Mouse (Mus musculus): ENCODE results near the gene Olfr1289. TPM values are rescaled to one million over a fixed set of nuclear protein-coding genes. Genes with fewer than 3 reads are reported as not detected.

Olfr1289 gene
- polyA plus RNA-seq (2015; fragmentation: Nextera tagmentation; extraction: Ambion mirVana), result not detected in 2 replicates

GRCm38 (mm10) chr2:111480519-111480918 lies at the start of gene Olfr1289:
Gene Olfr1289 (plus strand): TSS chr2:111480819.
- WGBS, result 69% methylated on average over 1 of the region's 1 CpGs
- H3K9ac ChIP-seq, result no peak within 1 kb of the TSS
- H3K9me3 ChIP-seq, result no peaks in the 10 kb centered on the region

GRCm38 (mm10) chr2:111448842-111449241 lies 31.8 kb upstream of the Olfr1289 start, which contains the start of gene Olfr1287:
Gene Olfr1287 (plus strand): TSS chr2:111449142.
- Histone ChIP-seq H3K27me3 (replicated peaks) (no peaks in the 10 kb centered on the region), H3K4me2 (no peak within 1 kb of the TSS), H3K9ac (no peak within 1 kb of the TSS), H3K4me3 (no peak within 1 kb of the TSS), H3K27ac (no peak within 1 kb of the TSS), H3K9me3 (no peaks in the 10 kb centered on the region), H3K36me3 (replicated peaks) (no peaks in the 10 kb centered on the region), H3K4me1 (no peaks in the 10 kb centered on the region)
- no peak for ATAC-seq (replicated peaks)
- 78% methylated on average over 1 of the region's 1 CpGs for WGBS

More at GRCm38 (mm10) chr2:111480519-111480918, at the start of gene Olfr1289:
- no peaks in the 10 kb centered on the region for H3K4me1 ChIP-seq
- H3K27ac ChIP-seq, result no peak within 1 kb of the TSS
- no peaks in the 10 kb centered on the region for H3K27me3 ChIP-seq (replicated peaks)
- no peaks in the 10 kb centered on the region for H3K36me3 ChIP-seq (replicated peaks)
- H3K4me3 ChIP-seq, result no peak within 1 kb of the TSS
- ATAC-seq (replicated peaks), result no peak
- H3K4me2 ChIP-seq, result no peak within 1 kb of the TSS

GRCm38 (mm10) chr2:111473801-111474200 lies 6.8 kb upstream of the Olfr1289 start, which contains the start of gene Olfr1288:
Gene Olfr1288 (plus strand): TSS chr2:111474101.
- H3K4me2 ChIP-seq, result no peak within 1 kb of the TSS
- no peak within 1 kb of the TSS for H3K27ac ChIP-seq
- H3K9ac ChIP-seq, result no peak within 1 kb of the TSS
- no peak for ATAC-seq (replicated peaks)
- H3K36me3 ChIP-seq (replicated peaks), result no peaks in the 10 kb centered on the region
- H3K9me3 ChIP-seq, result no peaks in the 10 kb centered on the region
- 96% methylated on average over 1 of the region's 1 CpGs for WGBS
- H3K27me3 ChIP-seq (replicated peaks), result no peaks in the 10 kb centered on the region
- no peaks in the 10 kb centered on the region for H3K4me1 ChIP-seq
- H3K4me3 ChIP-seq, result no peak within 1 kb of the TSS

GRCm38 (mm10) chr2:111493729-111494128 lies 13.1 kb downstream of the Olfr1289 start, which contains the start of gene Olfr1290:
Gene Olfr1290 (minus strand): TSS chr2:111493829.
- no peaks in the 10 kb centered on the region for H3K9me3 ChIP-seq
- H3K4me2 ChIP-seq, result no peak within 1 kb of the TSS
- H3K9ac ChIP-seq, result no peak within 1 kb of the TSS
- ATAC-seq (replicated peaks), result no peak
- 76% methylated on average over 5 of the region's 5 CpGs for WGBS
- H3K27ac ChIP-seq, result no peak within 1 kb of the TSS
- H3K4me3 ChIP-seq, result no peak within 1 kb of the TSS
- H3K36me3 ChIP-seq (replicated peaks), result no peaks in the 10 kb centered on the region
- H3K27me3 ChIP-seq (replicated peaks), result no peaks in the 10 kb centered on the region
- no peaks in the 10 kb centered on the region for H3K4me1 ChIP-seq

GRCm38 (mm10) chr2:111496880-111497279 lies 16.3 kb downstream of the Olfr1289 start, which contains the start of gene Olfr1291-ps1:
Gene Olfr1291-ps1 (plus strand): TSS chr2:111497180.
- ATAC-seq (replicated peaks), result no peak
- Histone ChIP-seq H3K27ac (no peak within 1 kb of the TSS), H3K9me3 (no peaks in the 10 kb centered on the region), H3K4me1 (no peaks in the 10 kb centered on the region), H3K9ac (no peak within 1 kb of the TSS), H3K36me3 (replicated peaks) (no peaks in the 10 kb centered on the region), H3K27me3 (replicated peaks) (no peaks in the 10 kb centered on the region), H3K4me2 (no peak within 1 kb of the TSS), H3K4me3 (no peak within 1 kb of the TSS)
- WGBS, result 89% methylated on average over 3 of the region's 3 CpGs

GRCm38 (mm10) chr2:111517451-111517850 lies 36.8 kb downstream of the Olfr1289 start:
- Histone ChIP-seq H3K4me3 (no peak overlapping the region), H3K9me3 (no peaks in the 10 kb centered on the region), H3K9ac (no peak overlapping the region), H3K4me2 (no peak overlapping the region), H3K4me1 (no peaks in the 10 kb centered on the region), H3K27me3 (replicated peaks) (no peaks in the 10 kb centered on the region), H3K36me3 (replicated peaks) (no peaks in the 10 kb centered on the region), H3K27ac (no peak overlapping the region)
- 91% methylated on average over 10 of the region's 10 CpGs for WGBS
- no peak for ATAC-seq (replicated peaks)

GRCm38 (mm10) chr2:111524903-111525302 lies 44.3 kb downstream of the Olfr1289 start, which contains the start of gene Olfr1293-ps:
Gene Olfr1293-ps (plus strand): TSS chr2:111525203.
- whole genome bisulfite sequencing, result 86% methylated on average over 1 of the region's 1 CpGs
- no peaks in the 10 kb centered on the region for H3K36me3 ChIP-seq (replicated peaks)
- ATAC-seq (replicated peaks), result no peak

More at GRCm38 (mm10) chr2:111524903-111525302, 44.3 kb downstream of the Olfr1289 start, which contains the start of gene Olfr1293-ps:
- Histone ChIP-seq H3K9me3 (no peaks in the 10 kb centered on the region), H3K27me3 (replicated peaks) (no peaks in the 10 kb centered on the region), H3K27ac (no peak within 1 kb of the TSS), H3K9ac (no peak within 1 kb of the TSS), H3K4me3 (no peak within 1 kb of the TSS), H3K4me1 (no peaks in the 10 kb centered on the region), H3K4me2 (no peak within 1 kb of the TSS)

Other genes starting within 250 kb of the Olfr1289 start
- not detected in 2 replicates for gene Olfr1275, start 245.5 kb upstream of the Olfr1289 start, polyA plus RNA-seq (2015; fragmentation: Nextera tagmentation; extraction: Ambion mirVana)
- gene Olfr1276, start 226.3 kb upstream of the Olfr1289 start, polyA plus RNA-seq (2015; fragmentation: Nextera tagmentation; extraction: Ambion mirVana), result not detected in 2 replicates
- gene Olfr1277, start 206.7 kb upstream of the Olfr1289 start, polyA plus RNA-seq (2015; fragmentation: Nextera tagmentation; extraction: Ambion mirVana), result not detected in 2 replicates
- gene Olfr1278, start 190.7 kb upstream of the Olfr1289 start, polyA plus RNA-seq (2015; fragmentation: Nextera tagmentation; extraction: Ambion mirVana), result not detected in 2 replicates
- gene Olfr1279, start 180.2 kb upstream of the Olfr1289 start, polyA plus RNA-seq (2015; fragmentation: Nextera tagmentation; extraction: Ambion mirVana), result not detected in 2 replicates
- gene Olfr1280, start 166.8 kb upstream of the Olfr1289 start, polyA plus RNA-seq (2015; fragmentation: Nextera tagmentation; extraction: Ambion mirVana), result not detected in 2 replicates
- gene Olfr1281, start 154.3 kb upstream of the Olfr1289 start, polyA plus RNA-seq (2015; fragmentation: Nextera tagmentation; extraction: Ambion mirVana), result not detected in 2 replicates
- not detected in 2 replicates for gene Olfr1282, start 144.7 kb upstream of the Olfr1289 start, polyA plus RNA-seq (2015; fragmentation: Nextera tagmentation; extraction: Ambion mirVana)
- gene Olfr1283, start 114.0 kb upstream of the Olfr1289 start, polyA plus RNA-seq (2015; fragmentation: Nextera tagmentation; extraction: Ambion mirVana), result not detected in 2 replicates
- gene Olfr1284, start 105.3 kb upstream of the Olfr1289 start, polyA plus RNA-seq (2015; fragmentation: Nextera tagmentation; extraction: Ambion mirVana), result not detected in 2 replicates
- not detected in 2 replicates for gene Olfr1286, start 57.7 kb upstream of the Olfr1289 start, polyA plus RNA-seq (2015; fragmentation: Nextera tagmentation; extraction: Ambion mirVana)
- gene Olfr1287, start 31.7 kb upstream of the Olfr1289 start, polyA plus RNA-seq (2015; fragmentation: Nextera tagmentation; extraction: Ambion mirVana), result not detected in 2 replicates
- gene Olfr1288, start 6.7 kb upstream of the Olfr1289 start, polyA plus RNA-seq (2015; fragmentation: Nextera tagmentation; extraction: Ambion mirVana), result not detected in 2 replicates
- gene Olfr1290, start 13.0 kb downstream of the Olfr1289 start, polyA plus RNA-seq (2015; fragmentation: Nextera tagmentation; extraction: Ambion mirVana), result not detected in 2 replicates
- gene Olfr1291-ps1, start 16.4 kb downstream of the Olfr1289 start, polyA plus RNA-seq (2015; fragmentation: Nextera tagmentation; extraction: Ambion mirVana), result not detected in 2 replicates
- not detected in 2 replicates for gene Olfr1293-ps, start 44.4 kb downstream of the Olfr1289 start, polyA plus RNA-seq (2015; fragmentation: Nextera tagmentation; extraction: Ambion mirVana)
- not detected in 2 replicates for gene Olfr1294, start 59.5 kb downstream of the Olfr1289 start, polyA plus RNA-seq (2015; fragmentation: Nextera tagmentation; extraction: Ambion mirVana)
- not detected in 2 replicates for gene Olfr1295, start 88.9 kb downstream of the Olfr1289 start, polyA plus RNA-seq (2015; fragmentation: Nextera tagmentation; extraction: Ambion mirVana)
- gene Olfr1297, start 145.7 kb downstream of the Olfr1289 start, polyA plus RNA-seq (2015; fragmentation: Nextera tagmentation; extraction: Ambion mirVana), result not detected in 2 replicates
- gene Olfr1298, start 168.4 kb downstream of the Olfr1289 start, polyA plus RNA-seq (2015; fragmentation: Nextera tagmentation; extraction: Ambion mirVana), result not detected in 2 replicates
- gene Olfr1299, start 180.6 kb downstream of the Olfr1289 start, polyA plus RNA-seq (2015; fragmentation: Nextera tagmentation; extraction: Ambion mirVana), result not detected in 2 replicates

Measured in midbrain, embryonic 15.5 days (tissue).